Mouse (Mus musculus) liver (tissue): ENCODE results near the gene Arsb.

ENCODE experiments used
- DNase-seq: peaks from one replicate; pipeline ENCODE4 v3.0.0-alpha.2; 2020; ENCODE audit warnings: mixed read lengths

The Arsb gene

DNA sequence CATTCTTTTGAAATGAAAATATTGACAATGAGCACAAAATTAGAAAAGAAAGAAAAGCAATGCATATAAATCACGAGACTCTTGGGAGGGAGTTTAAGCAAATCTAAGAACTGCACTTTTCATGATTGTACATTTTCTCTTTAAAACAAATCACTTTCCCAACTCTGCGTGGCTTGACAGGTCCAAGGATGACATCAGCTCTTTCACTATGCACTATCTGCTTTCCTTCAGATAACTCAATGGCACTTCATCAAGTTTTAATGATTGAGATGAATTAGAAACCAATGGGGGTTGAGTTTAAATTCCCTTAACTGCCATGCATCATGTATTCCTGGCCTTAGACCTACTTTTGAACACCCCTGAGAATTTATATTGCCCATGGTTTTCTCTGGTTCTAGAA, 124.0 kb downstream of the Arsb start:
- no peak for DNase-seq

DNA sequence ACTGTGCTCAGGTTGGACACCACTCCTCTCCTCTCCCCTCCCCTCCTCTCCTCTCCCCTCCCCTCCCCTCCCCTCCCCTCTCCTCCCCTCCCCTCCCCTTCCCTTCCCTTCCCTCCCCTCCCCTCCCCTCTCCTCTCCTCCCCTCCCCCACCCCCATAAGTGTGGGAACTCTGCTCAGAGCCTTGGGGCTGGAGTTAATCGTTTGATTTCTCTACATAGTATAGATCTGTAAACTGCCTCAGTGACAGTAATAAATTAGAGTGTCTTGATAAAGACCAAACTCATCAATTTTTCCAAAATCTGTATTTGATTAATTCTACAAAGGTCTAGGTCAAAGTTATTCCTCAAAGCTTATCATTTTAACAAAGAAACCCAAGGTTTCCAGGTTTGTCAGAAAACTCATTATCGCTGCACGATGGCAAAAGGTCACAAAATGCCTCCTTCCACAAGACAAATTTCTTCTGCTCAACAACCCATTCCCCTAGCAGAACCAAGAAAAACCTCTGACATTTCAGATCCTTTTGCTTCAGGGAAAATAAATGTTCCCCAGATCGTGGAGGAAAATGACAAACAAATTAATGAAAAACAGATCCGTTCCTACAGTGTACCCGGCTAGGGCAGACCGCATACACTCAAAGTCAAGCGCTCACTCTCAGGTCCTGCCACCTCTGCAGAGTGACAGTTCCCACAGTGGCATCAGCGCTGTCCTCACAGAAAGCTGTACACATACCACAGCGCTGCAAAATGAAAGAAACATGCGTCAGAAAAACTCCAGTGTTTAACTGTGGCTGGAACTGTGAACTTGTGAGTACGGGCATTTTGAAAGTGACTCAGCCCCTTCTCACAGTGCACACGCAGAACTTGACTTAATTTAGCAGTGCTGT, 126.8 kb downstream of the Arsb start:
- DNase-seq, result no peak

DNA sequence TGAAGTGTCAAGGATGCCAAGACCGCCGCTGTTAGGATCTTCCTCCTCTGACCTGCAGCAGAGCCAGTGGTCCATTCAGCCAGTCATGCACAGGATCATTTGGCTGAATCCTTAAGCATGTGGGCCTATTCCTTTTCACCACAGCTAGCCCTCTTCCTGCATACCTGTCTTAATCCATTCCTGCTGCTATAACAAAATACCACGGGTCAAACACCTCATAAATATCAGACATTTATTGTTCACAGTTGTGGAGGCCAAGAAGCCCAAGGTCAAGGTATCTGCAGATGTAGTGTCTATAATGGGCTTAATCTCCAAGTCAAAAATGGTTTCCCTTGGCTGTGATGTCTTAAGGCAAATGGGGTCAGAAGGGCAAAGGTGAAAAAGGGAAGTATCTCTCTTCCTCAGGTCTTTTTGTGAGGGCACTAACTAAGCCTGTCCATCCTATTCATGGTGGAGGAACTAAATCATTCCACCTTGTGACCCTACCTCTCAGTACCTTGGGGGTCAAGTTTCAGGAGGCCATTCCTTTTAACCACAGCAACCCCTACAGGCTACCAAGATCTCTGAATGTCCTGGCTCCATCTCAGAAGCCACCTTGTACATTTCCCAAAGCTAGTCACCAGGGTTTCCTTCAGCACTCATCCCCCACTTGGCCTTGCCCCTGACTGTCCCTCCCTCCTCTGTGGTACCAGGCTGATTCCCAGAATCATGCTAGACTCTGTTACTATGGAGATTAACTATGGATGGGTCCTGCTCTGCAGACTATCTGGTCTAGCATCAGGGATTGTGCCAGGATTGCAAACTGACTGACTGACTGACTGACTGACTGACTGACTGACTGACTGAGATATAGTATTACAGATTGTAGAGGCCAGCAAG, 128.2 kb downstream of the Arsb start:
- no peak for DNase-seq

DNA sequence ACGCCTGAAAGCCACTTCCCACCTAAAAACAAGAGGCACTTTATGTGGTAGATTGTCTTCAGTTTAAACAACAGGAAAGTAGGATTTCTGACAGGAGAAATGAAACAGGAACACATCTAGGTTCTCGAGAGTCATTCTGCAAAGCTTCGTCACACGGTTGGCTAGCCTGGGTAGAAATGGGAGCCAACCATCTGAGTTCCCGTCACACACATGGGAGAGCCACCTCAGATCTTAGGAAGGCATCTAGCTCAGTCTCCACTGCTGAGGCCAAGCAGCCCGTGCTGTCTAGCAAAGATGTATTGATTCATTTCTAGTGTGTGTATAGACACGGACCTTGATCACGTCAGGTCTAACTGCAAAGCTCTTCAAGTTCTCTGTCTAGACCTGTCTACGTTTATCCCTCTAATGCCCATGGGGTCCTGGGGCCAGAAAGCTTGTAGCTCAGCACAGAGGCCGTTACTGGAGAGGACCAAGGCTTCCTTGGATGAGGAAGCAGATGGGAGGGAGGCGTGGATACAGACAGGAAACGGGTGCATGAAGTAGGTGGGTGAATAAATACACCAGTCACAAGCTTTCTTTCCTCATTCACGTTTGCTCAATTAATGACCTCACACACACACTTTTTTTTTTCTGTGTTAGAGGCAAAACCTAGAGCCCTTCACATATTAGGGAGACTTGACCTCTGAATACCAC, 129.7 kb downstream of the Arsb start:
- no peak for DNase-seq

DNA sequence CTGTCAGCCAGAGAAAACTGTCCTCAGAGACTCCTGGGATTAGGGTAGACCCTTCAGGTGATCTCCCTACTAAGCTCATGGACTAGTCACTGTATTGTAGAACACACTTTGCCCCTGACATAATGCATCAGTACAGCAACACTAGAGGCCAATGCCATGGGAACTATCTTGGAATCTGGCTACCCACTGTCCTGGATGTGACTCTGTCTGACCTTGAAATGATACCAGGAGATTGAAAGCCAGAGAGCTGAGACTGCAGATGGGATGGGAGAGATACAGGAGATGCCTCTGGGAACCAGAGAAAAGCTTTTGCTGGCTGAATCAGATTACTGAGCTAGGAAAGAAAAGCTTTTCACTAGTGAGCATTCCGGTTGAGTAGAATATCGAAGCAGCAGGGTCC, 130.7 kb downstream of the Arsb start:
- no peak for DNase-seq

DNA sequence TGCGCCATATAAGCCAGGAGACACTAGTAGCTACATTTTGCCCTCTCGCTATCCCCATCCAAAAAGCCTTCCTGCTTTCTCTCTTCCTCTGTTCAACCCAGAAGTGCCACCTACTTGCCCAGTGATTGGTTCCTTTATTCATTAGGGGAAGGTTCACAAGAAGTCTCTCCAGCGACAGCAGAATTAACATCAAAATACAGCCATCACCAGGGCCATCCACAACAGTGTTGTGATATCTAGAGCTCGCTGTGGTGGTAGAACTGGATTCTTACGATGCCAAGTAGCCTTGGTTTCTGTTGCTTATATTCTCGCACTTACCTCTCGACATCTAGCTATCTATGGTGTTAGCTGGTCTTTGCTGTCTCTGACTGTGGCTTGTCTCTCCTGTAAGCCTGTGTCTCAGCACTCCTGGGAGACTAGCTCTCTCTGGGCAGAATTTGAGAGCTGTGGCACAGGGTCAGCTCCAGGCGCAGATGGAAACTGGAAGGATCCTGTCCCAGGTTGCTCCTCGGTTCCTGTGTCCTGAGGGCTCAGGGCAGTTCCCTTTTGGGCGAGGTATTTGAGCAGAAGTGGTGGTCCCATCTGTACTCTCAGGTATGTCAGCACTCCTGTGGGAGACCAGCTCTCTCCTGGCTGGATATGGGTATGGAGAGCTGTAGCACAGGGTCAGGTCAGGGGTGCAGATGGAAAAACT, 135.3 kb downstream of the Arsb start:
- no peak for DNase-seq

DNA sequence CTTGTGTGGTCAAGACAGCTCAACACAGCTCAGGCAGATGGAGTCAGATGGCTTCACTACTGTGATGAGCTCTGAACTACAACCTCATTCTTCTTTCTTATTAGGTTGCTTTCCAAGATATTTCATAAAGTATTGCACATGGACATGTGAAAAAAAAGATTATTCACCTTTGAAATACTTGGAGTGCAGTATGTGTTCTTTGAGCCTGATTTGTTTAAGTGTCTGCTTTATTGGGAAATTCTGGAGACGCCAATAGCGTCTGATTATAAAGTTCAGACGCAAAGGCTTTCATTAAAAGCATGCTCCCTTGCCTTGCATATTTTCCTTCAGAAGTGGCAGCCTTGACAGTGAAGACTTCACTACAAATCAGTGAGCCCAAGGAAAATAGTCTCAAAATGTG, 136.5 kb downstream of the Arsb start:
- DNase-seq, result no peak

DNA sequence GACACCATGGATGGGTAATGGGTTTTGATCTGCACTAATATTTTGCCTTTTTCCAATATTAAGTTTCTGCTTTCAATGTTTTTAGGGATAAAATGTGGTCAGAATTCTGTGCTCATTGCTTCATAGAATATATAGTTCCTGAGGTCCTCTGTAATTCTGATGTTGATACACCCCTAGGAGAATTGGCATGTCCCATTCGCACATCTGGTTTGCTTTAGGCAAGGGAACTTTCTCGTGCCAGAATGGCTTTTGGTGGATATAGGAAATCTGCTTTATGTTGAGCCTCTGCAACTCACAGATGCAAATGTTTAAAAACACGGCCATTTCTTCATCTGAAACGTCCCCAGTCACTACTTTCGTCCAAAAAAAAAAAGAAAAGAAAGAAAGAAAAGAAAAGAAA, 138.4 kb downstream of the Arsb start:
- DNase-seq, result no peak

DNA sequence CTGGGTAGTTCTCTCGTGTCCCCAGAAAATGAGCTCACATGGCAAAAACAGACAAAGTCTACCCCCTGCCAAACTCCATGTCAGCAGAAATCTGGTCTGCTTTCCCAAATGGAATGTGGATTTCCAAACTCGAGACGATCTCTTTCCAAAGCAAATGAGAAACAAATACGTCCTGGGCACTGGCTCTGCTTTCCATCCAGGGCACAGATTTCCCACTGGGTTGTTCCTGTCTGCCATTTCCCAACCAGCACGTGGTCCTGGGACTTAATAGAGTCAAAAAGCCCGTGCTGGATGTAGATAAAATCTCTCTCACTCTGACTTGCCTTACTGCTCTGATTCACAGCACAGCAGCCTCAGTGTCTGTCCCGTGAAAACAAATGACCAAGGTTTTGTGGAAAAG, 139.6 kb downstream of the Arsb start:
- no peak for DNase-seq

DNA sequence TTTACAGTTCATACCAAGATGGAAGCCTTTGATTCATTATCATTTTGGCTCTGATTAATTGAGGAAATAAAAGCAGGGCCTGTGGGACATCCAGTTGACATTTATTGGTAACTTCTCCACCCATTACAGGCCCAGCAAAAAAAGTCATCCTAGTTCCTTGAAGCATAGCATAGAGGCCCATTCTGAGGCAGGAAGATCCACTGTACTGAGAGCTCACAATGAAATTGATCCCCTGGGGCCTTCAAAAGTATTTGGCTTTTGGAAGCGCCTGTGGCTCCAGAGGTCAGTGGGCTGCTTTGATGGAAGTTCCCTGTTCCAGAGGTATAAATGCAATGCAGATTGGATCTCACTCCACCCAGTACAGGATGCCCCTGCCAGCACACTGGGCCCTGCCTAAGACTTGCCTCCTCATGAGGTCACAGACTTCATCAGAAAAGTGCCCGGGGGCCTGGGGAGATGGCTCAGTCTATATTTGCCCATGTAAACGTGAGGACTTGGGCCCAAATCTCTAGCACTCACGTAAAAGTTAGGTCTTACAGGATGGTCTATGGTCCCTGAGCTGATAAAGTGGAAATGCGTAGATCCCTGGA, 141.0 kb downstream of the Arsb start:
- no peak for DNase-seq

DNA sequence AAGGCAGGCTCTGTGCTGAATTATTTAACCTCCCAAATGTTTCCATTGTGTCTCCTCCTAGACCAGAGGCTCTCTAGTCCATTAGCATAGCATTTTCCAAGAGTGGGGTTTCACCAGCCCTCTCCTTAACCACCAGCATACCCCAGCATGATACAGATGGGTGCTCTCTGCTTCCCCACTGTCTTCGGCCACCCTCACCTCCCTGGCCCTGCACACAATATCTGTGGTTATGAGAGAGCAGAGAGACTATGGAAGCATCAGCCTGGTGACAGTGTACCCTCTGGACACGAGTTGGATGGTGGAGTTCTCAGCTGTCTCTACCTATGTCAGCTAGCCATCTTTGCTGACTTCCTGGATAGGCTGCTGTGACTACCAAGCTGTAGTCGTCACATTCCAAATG, 142.8 kb downstream of the Arsb start:
- no peak for DNase-seq

DNA sequence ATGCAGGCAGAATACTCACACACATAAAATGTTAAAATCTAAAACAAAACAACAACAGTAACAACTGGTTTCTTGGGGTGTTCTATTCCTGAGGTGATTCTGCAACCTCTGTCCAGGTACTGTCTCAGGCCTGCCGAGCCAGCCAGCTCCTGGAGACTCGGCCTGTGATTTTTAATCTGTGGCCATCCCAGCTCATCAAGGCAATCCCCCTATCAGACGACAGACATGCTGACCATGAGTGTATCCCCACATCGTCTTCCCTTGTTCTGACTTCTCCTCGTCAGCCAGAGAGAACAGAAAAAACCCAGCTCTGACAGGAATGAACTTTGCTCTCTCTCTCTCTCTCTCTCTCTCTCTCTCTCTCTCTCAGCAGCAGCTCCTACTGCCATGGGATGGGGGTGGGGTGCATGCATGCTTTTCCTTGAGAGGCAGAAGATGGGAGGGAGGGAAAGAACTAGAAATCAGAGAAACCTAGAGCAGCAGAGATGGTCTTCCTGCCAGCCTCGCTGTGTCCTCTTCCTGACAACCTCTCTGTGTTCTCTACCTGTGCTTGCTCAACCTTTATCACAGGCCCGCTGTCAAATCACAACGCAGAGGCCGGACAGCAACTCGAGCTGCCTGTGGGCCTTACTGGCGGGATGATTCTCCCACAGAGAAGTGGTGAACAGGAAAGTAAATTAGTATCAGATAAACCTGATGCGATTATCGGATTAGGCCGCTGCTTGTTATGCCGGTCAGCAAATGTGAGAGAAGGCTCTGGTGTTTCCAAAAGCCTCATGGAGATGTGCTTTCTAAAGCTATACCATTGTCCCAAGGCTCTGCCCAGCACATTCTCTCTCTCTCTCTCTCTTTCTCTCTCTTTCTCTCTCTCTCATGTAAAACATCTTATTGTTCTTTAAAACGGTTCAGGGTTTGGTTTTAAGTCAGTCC, 144.5 kb downstream of the Arsb start:
- no peak for DNase-seq

DNA sequence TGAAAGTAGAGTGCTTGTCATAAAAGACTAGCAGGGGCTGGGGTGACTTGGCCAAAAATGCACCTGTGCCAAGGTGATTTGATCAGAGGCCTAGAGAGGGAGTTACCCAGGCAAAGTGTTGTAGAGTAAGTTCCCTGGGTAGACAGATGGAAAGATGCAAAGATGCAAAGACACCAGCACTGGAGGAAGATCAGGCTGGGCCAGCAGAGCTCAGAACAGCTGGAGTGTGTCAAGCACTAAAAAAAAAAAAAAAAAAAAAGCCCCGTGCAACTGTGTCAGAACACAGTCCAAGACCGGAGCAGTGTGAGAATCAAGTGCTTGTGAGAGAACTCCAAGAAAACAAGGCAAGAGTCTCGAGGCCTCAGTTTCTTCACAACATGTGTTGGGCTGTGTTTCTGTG, 148.1 kb downstream of the Arsb start:
- DNase-seq, result no peak

DNA sequence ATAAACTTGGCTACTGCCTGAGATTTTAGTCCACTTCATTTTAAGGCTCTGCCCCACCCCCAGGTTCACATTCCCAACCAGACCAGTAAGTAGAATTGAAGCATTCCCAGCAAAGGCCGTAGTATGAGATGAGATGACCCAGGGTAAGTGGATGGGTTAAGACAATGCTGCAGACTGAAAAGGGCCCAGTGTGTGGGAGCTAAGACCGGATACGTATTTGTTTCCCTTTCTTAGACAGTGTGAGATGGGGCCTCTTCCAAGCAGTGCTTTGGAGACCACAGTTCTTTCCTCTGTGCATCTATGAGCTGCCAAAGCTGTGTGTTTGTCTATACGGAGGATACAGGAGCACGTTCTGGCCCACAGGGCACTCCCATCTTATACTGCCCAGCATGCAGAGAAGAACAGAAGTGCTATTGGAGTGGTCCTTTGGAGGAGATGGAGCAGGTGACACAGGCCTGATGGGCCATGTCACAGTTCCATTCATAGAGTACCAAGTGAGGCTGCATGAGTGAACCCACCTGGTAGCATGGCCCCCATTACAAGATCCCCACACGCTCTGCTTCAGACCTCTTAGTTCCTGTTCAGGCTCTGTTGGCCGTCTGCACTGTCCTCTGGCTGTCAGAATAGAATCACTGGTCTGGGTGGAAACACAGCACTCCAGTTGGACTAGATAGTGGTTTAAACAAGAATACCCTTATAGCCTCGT, 148.8 kb downstream of the Arsb start:
- no peak for DNase-seq

DNA sequence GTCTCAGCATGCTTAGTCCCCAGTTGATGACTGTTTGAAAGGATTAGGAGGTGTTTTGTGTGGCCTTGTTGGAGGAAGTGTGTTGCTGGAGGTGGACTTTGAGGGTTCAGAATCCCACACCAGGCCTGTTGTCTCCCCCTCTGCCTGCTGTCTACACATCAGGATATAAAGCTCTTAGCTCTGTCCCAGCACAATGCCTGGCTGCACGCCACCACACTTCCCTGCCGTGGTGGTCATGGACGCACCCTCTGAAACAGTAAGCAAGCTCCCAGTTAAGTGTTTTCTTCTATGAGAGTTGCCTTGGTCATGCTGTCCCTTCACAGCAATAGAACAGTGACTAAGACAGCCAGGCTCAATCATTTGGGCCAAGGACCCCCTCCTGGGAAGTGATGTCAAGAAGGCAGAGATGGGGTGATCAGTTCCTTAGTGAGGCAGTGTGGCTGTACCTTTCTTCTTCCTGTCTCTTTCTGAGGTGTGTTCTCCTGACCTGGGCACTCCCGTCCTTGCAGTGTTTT, 149.4 kb downstream of the Arsb start:
- no peak for DNase-seq

DNA sequence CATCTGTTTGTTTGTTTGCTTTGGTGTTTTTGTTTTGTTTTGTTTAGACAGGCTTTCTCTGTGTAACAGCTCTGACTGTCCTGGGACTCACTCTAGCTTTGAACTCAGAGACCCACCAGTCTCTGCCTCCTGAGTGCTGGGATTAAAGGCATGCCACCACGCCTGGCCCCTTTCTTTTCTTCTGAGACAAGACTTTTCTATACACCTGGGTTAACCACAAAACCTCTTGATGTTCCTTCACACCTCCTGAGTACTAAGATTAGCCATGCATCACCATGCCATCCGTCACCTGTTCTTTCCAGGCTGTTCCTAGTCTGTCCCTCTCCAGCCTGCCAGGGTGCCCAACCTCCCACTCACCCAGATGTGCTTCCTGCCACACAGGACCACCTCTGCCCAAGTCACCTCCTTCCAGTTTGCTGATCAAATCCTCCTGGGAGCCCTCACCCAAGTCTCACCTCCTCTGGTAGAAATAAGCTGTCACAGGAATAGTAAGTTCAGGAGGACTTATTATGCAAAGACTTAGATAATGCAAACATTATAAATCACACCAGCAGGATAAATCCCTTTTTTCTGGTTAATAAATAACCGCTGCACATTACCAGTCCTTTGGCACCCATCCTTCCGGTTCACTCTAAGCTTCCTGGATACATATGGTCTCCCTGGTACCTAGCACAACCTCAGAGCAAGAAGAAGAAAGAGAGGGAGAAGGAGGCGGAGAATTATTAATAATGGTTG, 150.6 kb downstream of the Arsb start:
- no peak for DNase-seq

DNA sequence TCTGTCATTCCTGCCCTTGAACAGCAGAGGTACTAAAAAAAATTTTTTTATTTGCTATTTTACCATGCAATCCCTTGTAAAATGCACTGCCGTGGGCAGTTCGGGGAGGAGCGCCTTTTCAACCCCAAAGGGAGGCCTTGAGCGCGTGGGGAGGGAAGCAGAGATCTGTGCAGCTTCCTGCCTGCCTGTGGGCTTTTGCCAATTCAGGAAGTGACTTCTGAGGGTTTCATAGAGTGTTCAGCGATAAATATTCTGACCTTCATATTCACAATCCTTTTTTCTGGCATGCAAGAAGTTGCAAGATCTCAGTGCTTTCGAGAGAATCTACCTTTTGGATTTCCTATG, 151.1 kb downstream of the Arsb start:
- DNase-seq, result peak; percentile 41

DNA sequence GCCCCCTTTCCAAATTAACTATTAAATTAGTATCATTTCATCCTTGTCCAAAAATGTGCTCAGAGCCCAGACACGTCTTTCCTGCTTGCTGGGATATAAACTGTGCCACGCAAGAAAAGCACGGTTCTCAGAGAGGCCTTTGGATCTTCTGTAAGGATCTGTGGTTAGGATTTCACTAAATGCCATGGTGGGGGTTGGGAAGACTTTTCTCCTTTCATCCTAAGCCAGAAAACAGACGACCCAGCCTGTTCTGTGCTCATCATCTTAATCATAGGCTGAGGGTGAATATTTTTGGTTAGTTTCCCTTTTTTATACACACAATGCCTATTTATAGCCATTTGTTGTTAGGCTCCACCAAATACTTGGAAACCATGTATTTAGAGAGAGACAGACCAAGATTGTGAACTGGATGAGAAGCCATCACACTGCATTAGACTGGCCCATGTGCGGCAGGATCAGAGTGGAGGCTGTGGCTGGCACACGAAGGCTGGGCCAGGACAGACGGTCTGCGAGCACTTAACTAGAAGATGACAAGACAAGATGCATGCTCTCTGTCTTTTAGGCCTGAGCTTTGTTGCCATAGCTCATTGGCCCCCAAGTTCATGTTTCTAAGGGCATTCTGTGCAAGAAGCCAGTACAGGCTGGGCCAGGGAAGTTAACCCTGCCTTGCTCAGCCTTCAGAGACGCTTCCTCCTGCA, 153.5 kb downstream of the Arsb start:
- DNase-seq, result no peak
